1 mouse cellular context compared by ENCODE assay signal in the genomic region with DNA sequence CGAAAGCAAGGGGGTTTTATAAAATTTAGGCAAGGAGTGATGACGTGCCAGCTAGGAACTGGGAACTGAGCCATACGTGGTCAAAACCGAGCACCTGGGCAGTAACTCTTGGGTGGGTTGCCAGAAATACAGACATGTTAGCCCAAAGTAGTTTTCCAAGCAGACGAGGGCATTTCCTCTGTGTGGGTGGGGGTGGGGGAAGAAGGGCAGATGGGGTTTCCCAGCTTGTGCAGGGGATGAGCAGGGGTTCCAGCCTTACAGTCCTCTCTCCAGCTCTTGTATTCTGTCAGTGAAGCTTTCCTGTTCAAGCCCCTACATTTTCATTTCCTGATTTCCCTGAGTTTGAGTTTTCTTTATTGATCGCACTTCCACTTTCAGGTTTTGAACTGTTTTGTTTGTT.
TF ChIP-seq lines count a peak whose summit lies in the region.

No protein-coding gene starts in this region.

TF ChIP-seq in CH12.LX, 34 proteins besides CTCF, POLR2A, EP300 and RAD21 (continued from another document):
- 0 out of 2 replicates have a peak, but pooled peaks have one; percentile 43 for TF ChIP-seq TCF12 (IDR thresholded peaks at IDR 0.05; ENCODE audit: low read depth, low read length)
- TF ChIP-seq MYC (IDR thresholded peaks at IDR 0.05; ENCODE audit: low read depth, low read length) = no peak
- no peak for TF ChIP-seq ZMIZ1 (IDR thresholded peaks at IDR 0.05; ENCODE audit: low read depth, low read length)
- no peak for TF ChIP-seq KAT2A (IDR thresholded peaks at IDR 0.05; ENCODE audit: insufficient replicate concordance, low read length)
- no peak for TF ChIP-seq MAFK (IDR thresholded peaks at IDR 0.05; ENCODE audit: insufficient replicate concordance, low read length)
- no peak for TF ChIP-seq HCFC1 (IDR thresholded peaks at IDR 0.05; ENCODE audit: low read depth, low read length)
- peak; percentile 74 for TF ChIP-seq IRF4 (IDR thresholded peaks at IDR 0.05; ENCODE audit: low read depth, low read length)
- peak; percentile 47 for TF ChIP-seq ETS1 (conservative IDR thresholded peaks at IDR 0.05; ENCODE audit: low read depth, low read length)
- TF ChIP-seq ELF1 (IDR thresholded peaks at IDR 0.05; ENCODE audit: low read depth, low read length) = peak; percentile 51
- 0 out of 2 replicates have a peak, but pooled peaks have one; percentile 27 for TF ChIP-seq BHLHE40 (IDR thresholded peaks at IDR 0.05; ENCODE audit: low read depth, low read length)
- TF ChIP-seq POLR2AphosphoS2 (IDR thresholded peaks at IDR 0.05; ENCODE audit: low read depth, low read length) = no peak
